Mouse (Mus musculus) spleen, postnatal 36 days (tissue): ENCODE results near the gene Dram1.

Experiments
- DNase-seq, 2 experiments: peaks; one replicate each; pipeline ENCODE4 v3.0.0; 2022; ENCODE audit warnings: low spot score in 2 of 2, mixed read lengths in 1 of 2

The Dram1 gene

GRCm38 (mm10) chr10:88379013-88379885 is at the start of gene Dram1, which contains the start of gene Gnptab:
TSS of gene Dram1 (minus strand) at chr10:88379080.
TSS of gene Gnptab (plus strand) at chr10:88379132.
- peak; percentile 85 to 89 for DNase-seq

GRCm38 (mm10) chr10:88427998-88428397 is 49.1 kb upstream of the Dram1 start:
- DNase-seq, result no peak

DNA sequence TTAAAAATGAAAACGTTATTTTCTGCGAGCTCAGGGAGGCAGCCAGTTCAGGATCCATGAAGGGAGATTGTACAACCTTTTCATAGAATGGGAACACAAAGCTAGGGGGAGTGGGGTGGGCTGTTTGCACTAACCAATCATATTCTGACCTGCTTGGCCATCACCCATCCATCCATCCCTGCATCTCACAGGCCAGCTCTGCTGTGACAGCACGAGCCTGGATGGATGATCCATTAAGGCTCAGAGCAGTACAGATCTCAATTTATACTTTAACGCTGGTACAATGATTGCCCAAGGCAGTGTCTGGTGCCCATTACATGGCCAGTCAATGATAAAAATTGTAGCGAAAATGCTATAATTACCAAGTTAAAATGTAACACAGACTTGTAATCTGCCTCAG is 48.0 kb upstream of the Dram1 start:
- DNase-seq, result no peak

DNA sequence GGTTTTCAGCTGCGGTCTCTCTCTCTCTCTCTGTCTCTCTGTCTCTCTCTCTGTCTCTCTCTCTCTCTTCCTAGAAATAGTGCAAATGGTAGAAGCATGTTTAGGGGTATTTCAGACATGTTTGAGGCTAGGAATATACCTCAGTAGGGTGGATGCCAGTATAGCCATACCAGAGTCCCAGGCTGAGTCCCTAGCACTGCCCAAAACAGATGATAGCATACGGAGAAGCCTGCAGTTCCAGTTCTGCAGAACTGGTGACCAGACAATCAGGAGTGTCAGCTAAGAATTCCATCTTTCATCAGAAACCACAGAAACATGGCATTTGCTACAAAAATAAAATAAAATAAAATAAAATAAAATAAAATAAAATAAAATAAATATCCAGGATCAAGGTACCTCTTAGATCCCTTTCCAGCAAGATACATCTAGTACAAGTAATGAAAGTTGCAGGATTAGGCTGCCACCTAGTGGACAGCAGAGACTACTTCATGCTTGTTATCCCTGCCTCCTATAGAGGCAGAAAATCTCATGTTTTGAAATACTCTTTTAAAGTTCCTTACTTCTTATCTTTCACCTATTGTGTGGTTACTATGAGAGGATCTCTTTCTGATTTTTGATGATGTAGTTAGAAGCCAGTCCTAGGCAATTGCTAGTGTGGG is 47.4 kb upstream of the Dram1 start:
- peak; percentile 51 to 68 for DNase-seq

DNA sequence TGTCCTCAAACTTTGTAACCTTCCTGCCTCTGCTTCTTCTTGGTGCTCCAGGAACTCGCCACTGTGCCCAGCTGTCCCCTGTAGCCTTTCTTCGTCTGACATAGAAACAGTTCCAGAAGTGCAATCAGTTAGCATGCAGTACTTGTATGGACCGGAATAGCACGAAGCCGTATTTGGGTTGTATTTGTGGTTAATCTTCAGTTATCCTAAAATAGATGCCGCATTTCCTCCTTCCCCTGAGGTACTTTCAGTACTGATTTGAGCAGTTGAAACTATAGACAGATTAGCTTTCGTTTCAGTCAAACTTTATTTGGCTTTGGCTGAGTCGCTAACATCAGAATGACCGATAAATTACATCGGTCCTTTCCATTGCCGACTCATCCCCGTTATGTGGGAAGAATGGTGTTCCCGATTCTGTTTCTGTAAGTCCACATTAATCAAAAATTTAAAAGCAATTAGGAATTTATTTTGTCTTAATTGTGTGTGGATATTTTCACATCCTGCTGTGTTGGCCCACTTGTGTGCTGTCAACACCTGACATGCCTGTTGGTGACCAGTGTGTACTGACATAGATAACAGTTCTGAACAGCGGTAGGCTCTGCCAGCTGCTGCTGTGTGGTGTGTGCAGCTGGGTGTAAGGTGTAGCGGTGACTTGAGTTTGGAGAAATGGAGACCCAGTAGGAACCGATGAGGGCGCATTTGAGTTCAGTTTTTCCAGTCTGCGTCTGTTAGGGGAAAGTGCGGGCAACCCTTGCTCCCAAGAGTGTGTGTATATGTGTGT is 42.0 kb upstream of the Dram1 start:
- peak; percentile 52 to 69 for DNase-seq

- DNase-seq, result no peak
Measured at GRCm38 (mm10) chr10:88420141-88420541, 41.3 kb upstream of the Dram1 start.

- peak in 1 of 2 experiments; percentile 30 for DNase-seq
Measured at GRCm38 (mm10) chr10:88417686-88418085, 38.8 kb upstream of the Dram1 start.

DNA sequence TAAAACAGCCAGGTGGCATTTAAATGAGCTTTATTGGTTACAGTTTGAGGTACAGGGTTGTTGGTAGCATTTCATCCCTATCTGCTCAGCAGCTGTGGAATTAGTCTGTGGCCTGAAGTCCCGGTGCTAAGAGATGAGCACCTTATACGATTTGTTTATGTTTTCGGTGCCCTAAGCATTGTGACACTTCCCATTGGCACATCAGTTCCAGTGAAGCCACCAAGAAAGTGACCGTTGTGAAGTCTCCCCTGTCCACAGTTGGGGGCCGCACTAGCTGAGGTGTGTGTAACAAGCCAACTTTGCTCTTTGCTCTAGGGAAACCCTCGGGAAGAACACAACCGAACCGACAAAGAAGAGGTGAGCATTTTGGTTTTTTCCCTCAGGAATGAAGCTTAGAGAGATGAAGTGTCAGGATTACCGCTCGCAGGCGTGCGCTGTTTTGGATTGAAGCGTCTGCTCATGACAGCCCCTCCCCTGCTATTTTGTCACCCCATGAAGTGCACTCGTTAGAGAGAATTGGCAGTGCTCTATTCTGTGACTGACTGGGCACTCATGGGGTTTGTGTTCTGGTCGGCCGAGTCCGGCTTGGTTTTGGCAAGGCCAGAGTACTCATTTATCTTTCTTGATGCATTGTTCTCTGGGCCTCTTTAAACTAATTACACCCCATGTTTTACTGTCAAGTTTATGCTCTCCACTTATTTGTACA is 33.6 kb upstream of the Dram1 start:
- DNase-seq, result no peak

DNA sequence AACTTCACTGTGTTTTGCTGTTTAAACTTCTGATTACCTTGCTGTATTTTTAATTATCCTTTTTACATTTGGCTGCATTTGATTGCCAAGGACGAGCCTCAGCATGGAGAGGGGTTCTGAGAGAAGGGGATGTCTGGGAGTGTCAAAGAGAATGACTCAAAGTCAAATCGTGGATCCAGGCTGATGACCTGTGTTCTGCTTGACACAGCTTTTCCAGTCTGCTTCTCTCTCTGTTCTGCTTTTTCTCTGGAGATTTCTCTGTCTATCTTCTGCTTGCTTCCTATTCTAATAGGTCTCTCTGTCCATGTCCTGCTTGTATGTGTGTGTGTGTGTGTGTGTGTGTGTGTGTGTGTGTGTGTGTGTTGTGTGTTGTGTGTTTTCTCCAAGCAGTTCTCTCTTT is 30.9 kb upstream of the Dram1 start:
- DNase-seq, result no peak

DNA sequence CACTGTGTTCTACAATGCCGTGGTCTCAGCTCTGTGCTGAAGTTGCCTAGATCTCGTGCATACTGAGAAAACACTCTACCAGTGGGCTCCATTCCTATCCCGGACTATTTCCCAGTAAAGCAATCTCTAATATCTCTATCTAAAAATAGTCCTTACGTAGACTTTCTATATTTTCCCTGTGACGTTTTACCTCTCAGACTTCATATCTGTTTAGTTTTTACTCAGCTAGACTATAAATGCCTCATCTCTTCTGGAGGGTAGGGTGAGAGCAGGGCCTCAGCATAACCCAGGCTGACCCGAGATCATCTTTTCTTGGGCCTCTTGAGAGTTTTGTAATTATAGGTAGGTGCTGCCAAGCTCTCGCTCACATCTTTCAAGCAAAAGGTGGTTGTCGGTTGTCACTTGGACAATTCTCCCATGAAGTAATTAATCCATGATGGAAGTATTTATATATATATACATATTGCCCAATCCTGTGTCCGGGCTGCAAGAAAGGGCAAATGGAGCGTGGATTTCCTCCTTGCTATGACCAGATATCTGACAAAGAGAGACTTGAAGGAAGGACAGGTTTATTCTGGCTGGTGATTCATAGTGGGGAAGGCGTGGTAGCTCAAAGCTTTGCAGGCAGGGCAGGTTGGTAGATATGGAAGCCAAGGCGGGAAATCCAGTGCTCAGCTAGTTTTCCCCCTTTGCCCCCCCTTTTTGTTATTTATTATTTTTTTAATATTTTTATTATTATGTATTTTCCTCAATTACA is 29.2 kb upstream of the Dram1 start:
- DNase-seq, result no peak

- no peak for DNase-seq
Measured at GRCm38 (mm10) chr10:88405812-88406211, 26.9 kb upstream of the Dram1 start.

DNA sequence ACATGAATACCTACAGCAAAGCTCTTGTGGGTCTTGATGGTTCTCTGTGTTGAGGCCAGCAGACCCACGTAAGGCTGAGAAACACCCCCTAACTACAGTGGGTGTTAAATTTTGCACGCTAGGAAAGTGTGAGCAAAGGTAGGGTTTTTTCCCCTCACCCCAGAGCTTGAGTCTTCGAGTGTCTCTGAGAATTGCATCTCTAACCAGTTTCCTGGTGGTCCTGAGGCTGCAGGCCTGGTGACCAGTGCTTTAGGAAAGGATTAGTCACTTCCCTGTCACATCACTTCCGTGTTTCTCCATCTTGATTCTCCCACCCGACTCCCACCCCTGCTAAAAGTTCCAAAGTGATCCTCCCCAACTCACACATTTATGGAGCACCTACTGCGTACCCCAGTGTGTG is 25.3 kb upstream of the Dram1 start:
- DNase-seq, result no peak

DNA sequence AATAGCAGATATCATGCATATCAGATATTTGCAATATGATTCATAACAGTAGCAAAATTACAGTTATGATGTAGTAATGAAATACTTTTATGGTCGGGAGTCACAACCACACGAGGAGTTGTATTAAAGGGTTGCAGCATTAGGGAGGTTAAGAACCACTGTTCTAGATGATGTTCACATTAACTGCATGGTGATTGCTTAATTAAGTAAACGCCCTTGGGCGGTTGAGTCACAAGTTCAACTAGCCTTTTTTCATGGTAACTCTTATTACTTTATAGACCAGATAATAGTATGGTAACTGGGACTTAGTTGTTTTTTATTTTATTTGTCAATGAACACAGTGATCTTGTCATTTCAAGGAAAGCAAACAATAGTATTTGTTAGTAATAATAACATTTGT is 24.1 kb upstream of the Dram1 start:
- DNase-seq, result no peak

GRCm38 (mm10) chr10:88399271-88399670 is 20.4 kb upstream of the Dram1 start:
- DNase-seq, result peak; percentile 22 to 29

GRCm38 (mm10) chr10:88398668-88399243 is 19.9 kb upstream of the Dram1 start:
- DNase-seq, result no peak

DNA sequence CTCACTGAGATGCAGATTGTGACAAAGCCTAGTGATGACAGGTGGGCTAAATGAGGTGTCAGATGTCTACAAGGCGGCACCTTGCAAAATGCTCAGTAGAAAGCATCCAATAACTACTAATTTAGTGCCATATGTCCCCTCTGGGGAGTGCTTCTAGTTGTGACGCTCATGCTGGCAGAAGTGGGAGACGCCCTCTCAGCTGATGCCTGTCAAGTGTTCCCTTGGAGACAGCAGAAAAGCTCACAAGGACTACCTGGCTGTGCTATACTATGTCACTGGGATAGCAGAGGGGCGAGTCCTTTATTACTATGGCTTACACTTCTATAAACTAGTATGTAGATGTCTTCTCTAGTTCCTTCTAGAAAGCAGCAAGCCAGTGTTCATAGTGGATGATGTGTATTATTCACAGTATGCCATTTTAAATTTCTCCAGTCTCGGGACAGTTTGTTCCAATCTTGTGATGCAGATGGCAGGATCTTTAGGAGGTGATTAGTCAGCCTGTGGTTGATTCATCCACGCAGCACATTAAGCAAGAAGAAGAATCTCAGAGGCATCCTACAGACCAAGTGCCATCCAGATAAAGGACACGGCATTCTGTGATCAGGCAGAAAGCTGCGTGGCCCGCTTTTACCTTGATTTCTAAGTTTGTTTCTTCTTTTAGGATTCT is 13.4 kb upstream of the Dram1 start:
- DNase-seq, result no peak

GRCm38 (mm10) chr10:88391495-88391894 is 12.6 kb upstream of the Dram1 start:
- no peak for DNase-seq

DNA sequence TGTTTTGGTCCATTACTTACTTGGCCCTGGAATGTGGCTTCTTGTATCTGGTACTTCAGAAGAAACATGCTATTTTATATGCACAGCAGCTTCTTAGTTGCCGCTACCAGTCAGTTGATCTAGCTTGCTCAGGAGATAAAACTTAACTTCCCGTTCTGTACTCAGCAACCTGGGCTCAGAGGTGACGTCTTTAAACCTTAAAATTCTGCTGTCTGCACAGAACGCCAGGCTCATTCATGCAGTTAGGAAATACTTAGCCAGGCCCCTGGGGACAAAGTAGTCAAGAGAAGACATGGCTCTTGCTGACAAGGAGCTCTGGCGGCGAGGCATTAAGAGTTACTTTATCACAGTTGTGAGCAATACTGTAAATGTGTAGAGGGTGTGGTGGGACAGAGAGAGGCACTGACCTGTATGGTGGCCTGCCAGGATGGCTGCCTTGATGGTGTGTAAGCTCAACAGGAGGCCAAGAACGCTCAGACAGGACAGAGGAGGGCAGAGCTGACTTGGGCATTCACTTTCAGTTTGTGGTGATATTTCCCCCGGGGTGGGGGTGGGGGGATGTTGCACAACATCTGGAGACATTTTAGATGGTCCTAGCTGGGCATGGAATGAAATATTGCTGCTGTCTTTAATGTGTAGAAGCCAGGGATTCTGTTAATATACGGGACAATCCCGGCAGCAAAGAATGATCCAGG is 11.4 kb upstream of the Dram1 start:
- DNase-seq, result peak; percentile 77 to 79

- peak; percentile 53 to 58 for DNase-seq
Measured at GRCm38 (mm10) chr10:88389576-88389975, 10.7 kb upstream of the Dram1 start.
